Mouse (Mus musculus) heart, adult 2 months (tissue): ENCODE measurements around the gene Usb1. TPM values are rescaled to one million over a fixed set of nuclear protein-coding genes. Genes with fewer than 3 reads are reported as not detected.
A peak's percentile ranks its signal among the peaks of the same experiment; 100 is the strongest.
"Not testable (repeated sequence)": the region's sequence is repeated elsewhere in the genome, so short reads cannot be mapped to it uniquely, and the experiment has no call there.

ENCODE experiments used
- DNase-seq, 2 experiments: peaks; one replicate each; pipeline ENCODE4 v3.0.0; 2021
- H3K27ac ChIP-seq: fragments of 200-600 bp; 2 replicates; pipeline ENCODE4 v1.8.1; 2022
- H3K27me3 ChIP-seq: fragments of 200-500 bp; 2 replicates; pipeline ENCODE4 v1.6.1; 2012; ENCODE audit warnings: mild to moderate bottlenecking, low read length, inconsistent platforms, mixed read lengths; ENCODE audit not compliant: control insufficient read depth, insufficient read depth
- H3K36me3 ChIP-seq: fragments of 200-500 bp; 2 replicates; pipeline ENCODE4 v1.6.1; 2012; ENCODE audit warnings: low read length, inconsistent platforms; ENCODE audit not compliant: control insufficient read depth, insufficient read depth
- H3K4me1 ChIP-seq: fragments of 200-500 bp; 2 replicates; pipeline ENCODE4 v1.6.1; 2011; ENCODE audit warnings: low read length; ENCODE audit not compliant: control insufficient read depth, insufficient read depth
- H3K4me3 ChIP-seq: fragments of 200-600 bp; 2 replicates; pipeline ENCODE4 v1.8.1; 2022
- H3K79me2 ChIP-seq: fragments of 200-500 bp; replicated peaks from 2 replicates; pipeline ENCODE4 v1.6.1; 2012; ENCODE audit warnings: mild to moderate bottlenecking, inconsistent platforms, low read length, moderate library complexity, mixed read lengths; ENCODE audit not compliant: control insufficient read depth, insufficient read depth
- H3K9ac ChIP-seq: fragments of 200-500 bp; 2 replicates; pipeline ENCODE4 v1.6.1; 2012; ENCODE audit warnings: low read depth, mild to moderate bottlenecking, control low read depth, inconsistent platforms, low read length, mixed read lengths
- CTCF ChIP-seq: fragments of 200-600 bp; IDR thresholded peaks from 2 replicates; pipeline ENCODE4 v1.8.1; 2022; ENCODE audit warnings: antibody characterized with exemption, mild to moderate bottlenecking, moderate library complexity
- EP300 ChIP-seq: fragments of 200-500 bp; IDR thresholded peaks from 2 replicates; pipeline ENCODE4 v1.6.1; 2011; ENCODE audit warnings: low read depth, low read length, control low read depth; ENCODE audit not compliant: insufficient read depth
- POLR2A ChIP-seq: fragments of 200-500 bp; IDR thresholded peaks from 2 replicates; pipeline ENCODE4 v1.6.1; 2011; ENCODE audit warnings: mild to moderate bottlenecking, low read depth, low read length, control low read depth; ENCODE audit not compliant: insufficient read depth
- WGBS: fragments of 180-500 bp; shearing (Covaris S2); methylation state at CpG from one replicate; pipeline ENCODE4 v1.1.7; 2018; 5-methylcytosine and 5-hydroxymethylcytosine counted together
- intact Hi-C: fragments of 180-260 bp; cut with DNase I; formaldehyde crosslinking; loops from one replicate; pipeline ENCODE4 v1.15.1; 2025
- polyA plus RNA-seq: library from polyadenylated mRNA; depleted of rRNA; stranded (reverse); fragments of >200 nt; gene quantifications from 2 replicates; pipeline ENCODE4 v1.2.3, GENCODE M21; 2012
- total RNA-seq, 2 experiments: library from RNA; stranded (reverse); gene quantifications; 2 replicates each; pipeline ENCODE4 v1.2.3; 2021

The Usb1 gene
- total and polyA plus RNA-seq, 3 experiments: 12.2 to 23.9 (median 15.2) TPM

DNA sequence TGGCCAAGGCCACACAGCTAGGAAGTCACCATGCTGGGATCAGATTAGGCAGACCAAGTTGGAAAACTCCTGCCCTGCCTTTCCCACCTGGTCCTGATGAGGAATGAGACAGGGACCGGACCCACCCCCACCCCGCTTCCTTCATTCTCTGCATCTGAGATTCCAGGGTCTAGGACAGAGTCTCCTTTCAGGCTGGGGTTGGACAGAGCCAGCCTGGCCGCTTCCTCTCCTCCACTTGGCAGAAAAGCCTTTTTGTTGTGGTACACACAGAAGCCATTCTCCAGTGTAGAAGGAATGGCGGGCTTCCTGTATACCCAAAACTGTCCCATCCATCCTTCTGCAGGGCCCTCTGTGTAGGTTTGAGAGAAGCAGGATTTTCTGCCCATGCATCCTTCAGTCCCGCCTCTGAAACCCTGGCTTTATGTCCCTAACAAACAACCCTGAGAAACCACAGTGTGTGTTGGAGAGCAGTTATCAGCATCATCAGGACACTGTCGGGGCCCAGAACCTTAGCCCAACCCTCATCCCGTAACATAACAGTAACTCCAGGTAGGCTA is 43.4 kb downstream of the Usb1 start:
- H3K27ac ChIP-seq: no peak overlapping the region; the same call in 1 of the 2 replicates
- DNase-seq: no peak
- TF ChIP-seq EP300 (no peak), CTCF (no peak), POLR2A (no peak)
- no peak overlapping the region for H3K9ac ChIP-seq
- peaks cover 20% of the 10 kb centered on the region for H3K4me1 ChIP-seq
- no peaks in the 10 kb centered on the region for H3K79me2 ChIP-seq
- H3K36me3 ChIP-seq: peaks cover 2% of the 10 kb centered on the region; the same call in 1 of the 2 replicates
- no peak overlapping the region for H3K4me3 ChIP-seq
- intact Hi-C loops: no loop called here
- 84% methylated on average over 7 of the region's 7 CpGs for WGBS
- H3K27me3 ChIP-seq: no peaks in the 10 kb centered on the region

DNA sequence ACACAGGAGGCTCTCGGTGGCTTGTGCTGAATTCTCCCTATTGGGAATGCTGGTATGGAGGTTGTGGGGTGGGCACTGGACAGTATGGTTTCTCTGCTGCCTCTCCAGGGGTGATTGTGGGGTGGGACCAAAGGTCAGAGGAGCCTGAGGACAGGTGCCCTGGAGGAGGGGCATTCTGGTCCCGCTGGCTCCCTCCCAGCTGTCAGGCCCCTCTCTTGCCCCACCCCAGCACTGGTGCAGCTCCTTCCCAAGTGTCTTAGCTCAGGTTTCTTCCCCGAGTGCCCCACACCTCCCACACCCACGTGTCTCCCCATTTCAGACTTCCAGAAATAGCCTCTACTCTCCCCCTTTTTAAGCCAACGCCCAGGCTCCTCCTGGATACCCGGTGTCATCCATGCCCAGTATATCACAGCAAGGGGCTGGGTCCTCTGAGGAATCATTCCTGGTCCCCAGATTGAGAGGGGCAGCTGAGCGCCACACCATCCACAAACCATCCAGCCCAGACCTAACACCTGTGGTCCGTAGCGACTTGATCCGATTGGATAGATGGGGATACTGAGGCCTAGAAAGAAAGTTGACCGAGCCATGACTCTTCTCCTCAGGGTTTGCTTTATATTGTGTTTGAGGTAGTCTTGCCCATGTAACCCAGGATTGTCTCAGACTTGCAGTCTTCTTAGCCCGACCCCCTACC is 44.4 kb downstream of the Usb1 start:
- TF ChIP-seq POLR2A: no peak
- TF ChIP-seq EP300: no peak
- no peak for TF ChIP-seq CTCF
- Histone ChIP-seq H3K9ac (no peak overlapping the region), H3K4me1 (peaks cover 21% of the 10 kb centered on the region), H3K27ac (no peak overlapping the region; the same call in 1 of the 2 replicates), H3K36me3 (peaks cover 7% of the 10 kb centered on the region; the same call in 1 of the 2 replicates), H3K79me2 (no peaks in the 10 kb centered on the region), H3K27me3 (no peaks in the 10 kb centered on the region), H3K4me3 (no peak overlapping the region)
- intact Hi-C loops: no loop called here
- no peak for DNase-seq
- 65% methylated on average over 12 of the region's 12 CpGs for WGBS

DNA sequence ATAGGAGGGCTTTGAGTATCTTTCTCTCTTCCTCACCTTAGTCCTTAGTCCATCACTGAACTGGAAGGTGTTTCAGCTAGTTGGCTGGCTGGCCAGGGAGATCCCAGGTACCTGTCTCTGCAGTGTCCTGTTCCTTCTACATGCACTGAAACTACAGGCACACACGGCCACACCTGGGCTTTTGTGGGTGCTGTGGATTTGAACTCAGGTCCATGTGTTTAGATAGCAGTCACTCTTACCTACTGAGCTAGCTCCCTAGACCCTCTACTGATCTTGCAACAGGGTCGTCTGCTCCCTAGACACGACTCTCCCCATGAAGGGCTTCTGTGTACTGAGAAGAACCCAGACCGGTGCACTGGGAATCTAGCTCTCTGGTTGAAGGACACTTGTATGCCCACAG is 45.0 kb downstream of the Usb1 start:
- H3K4me3 ChIP-seq: no peak overlapping the region
- no peak overlapping the region for H3K9ac ChIP-seq
- H3K27ac ChIP-seq: peak overlapping the region; percentile 74
- H3K4me1 ChIP-seq: peaks cover 21% of the 10 kb centered on the region
- 60% methylated on average over 4 of the region's 4 CpGs for WGBS
- intact Hi-C loops: no loop called here
- H3K27me3 ChIP-seq: no peaks in the 10 kb centered on the region
- no peaks in the 10 kb centered on the region for H3K79me2 ChIP-seq
- no peak for TF ChIP-seq EP300
- TF ChIP-seq POLR2A: no peak
- no peak for TF ChIP-seq CTCF
- peaks cover 7% of the 10 kb centered on the region; the same call in 1 of the 2 replicates for H3K36me3 ChIP-seq
- DNase-seq: no peak

DNA sequence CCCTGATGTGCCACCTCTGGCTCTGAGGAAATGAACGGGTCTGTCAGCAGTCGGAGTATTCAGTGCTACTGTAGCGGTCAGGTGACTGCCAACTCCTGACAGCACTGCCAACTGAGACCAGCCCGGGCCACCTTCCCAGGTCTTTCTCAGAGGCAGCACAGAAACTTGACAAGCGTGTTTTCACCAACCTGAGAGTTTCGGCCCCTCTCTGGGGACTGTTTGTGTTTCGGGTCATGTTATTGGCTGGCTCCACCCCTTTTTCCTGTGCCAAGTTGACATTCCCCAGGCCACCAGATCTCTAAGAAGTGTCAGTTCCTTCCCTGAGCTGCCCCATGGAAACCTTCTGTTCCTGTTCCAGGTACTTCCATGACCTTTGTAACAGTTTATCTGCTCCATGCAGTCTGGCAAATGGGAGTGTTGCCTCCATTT is 45.8 kb downstream of the Usb1 start:
- peak; percentile 65 to 73 for DNase-seq
- Histone ChIP-seq H3K36me3 (peaks cover 7% of the 10 kb centered on the region; the same call in 1 of the 2 replicates), H3K27ac (peak overlapping the region; percentile 74), H3K4me3 (peak overlapping the region; percentile 8; the same call in 1 of the 2 replicates), H3K9ac (peak overlapping the region; percentile 3; the same call in 1 of the 2 replicates), H3K27me3 (no peaks in the 10 kb centered on the region), H3K4me1 (peaks cover 20% of the 10 kb centered on the region), H3K79me2 (no peaks in the 10 kb centered on the region)
- WGBS: 8% methylated on average over 7 of the region's 7 CpGs
- intact Hi-C loops: no loop called here
- TF ChIP-seq POLR2A (no peak; the same call in 1 of the 2 replicates), EP300 (peak; percentile 85; the same call in 1 of the 2 replicates), CTCF (no peak)

DNA sequence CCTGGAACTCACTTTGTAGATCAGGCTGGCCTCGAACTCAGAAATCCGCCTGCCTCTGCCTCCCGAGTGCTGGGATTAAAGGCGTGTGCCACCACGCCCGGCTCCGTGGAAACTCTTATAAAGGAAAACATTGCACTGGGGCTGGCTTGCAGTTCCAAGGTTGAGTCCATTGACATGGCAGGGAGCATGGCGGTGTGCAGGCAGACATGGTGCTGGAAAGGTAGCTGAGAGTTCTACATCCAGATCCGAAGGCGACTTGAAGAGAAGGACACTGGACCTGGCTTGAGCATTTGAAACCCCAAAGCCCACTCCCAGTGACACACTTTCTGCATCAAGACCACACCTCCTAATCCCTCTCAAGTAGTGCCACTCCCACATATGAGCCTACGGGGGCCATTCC is 46.8 kb downstream of the Usb1 start:
- Histone ChIP-seq H3K4me1 (peaks cover 16% of the 10 kb centered on the region), H3K27ac (peak overlapping the region; percentile 11)
- 96% methylated on average over 11 of the region's 11 CpGs for WGBS
- H3K79me2 ChIP-seq, H3K27me3 ChIP-seq, intact Hi-C loops, H3K4me3 ChIP-seq, H3K9ac ChIP-seq, DNase-seq, H3K36me3 ChIP-seq: not testable (repeated sequence)

DNA sequence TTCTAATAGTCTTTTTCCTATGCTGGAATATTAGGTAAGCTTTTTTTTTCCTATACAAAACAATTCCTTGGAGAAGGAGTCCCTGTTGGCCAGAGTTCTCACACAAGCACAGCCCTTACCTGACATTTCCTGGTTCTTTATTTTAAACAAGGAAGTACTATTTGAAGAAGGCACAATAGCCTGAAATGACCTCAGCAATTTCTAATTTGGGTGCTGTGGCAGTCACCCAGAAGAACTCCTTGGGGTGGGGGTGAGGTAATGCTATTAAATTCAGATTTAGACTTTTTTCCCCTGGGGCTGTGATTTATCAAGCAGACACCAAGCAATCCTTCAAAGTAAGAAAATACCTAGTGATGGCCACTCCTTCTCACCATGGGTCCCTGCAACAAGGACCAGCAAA is 48.9 kb downstream of the Usb1 start:
- peak in 1 of 2 experiments; percentile 51 for DNase-seq
- Histone ChIP-seq H3K27ac (peak overlapping the region; percentile 70), H3K27me3 (no peaks in the 10 kb centered on the region)

More for the DNA sequence above, 48.9 kb downstream of the Usb1 start:
- H3K4me1 ChIP-seq: peaks cover 15% of the 10 kb centered on the region
- intact Hi-C loops: loop anchor here (1.0 to 2.0 kb wide), 2 partner anchors 11 to 48 kb away; no protein-coding TSS in a partner anchor
- no peak overlapping the region for H3K9ac ChIP-seq
- peaks cover 6% of the 10 kb centered on the region; the same call in 1 of the 2 replicates for H3K36me3 ChIP-seq
- TF ChIP-seq CTCF: no peak
- no peak for TF ChIP-seq POLR2A
- no peak for TF ChIP-seq EP300
- H3K79me2 ChIP-seq: no peaks in the 10 kb centered on the region
- no peak overlapping the region for H3K4me3 ChIP-seq
